Mouse (Mus musculus) monocyte, adult 5-6 weeks (primary cell): ENCODE data around the gene Nell1. TPM values are rescaled to one million over a fixed set of nuclear protein-coding genes. Genes with fewer than 3 reads are reported as not detected.

Source experiments
- total RNA-seq: library from RNA; stranded (forward); fragments of 200-1000, 200-491, 200-594 nt; gene quantifications from 3 replicates; pipeline ENCODE4 v1.2.3, GENCODE M21; 2017

The Nell1 gene
- total RNA-seq, 1 experiment from 2014 or later = not detected

Other genes starting within 250 kb of the Nell1 start
- 23.1 to 29.2 TPM (median 25.2 TPM) in 3 replicates for gene Htatip2, start 215.7 kb upstream of the Nell1 start, total RNA-seq
- gene Prmt3, start 196.5 kb upstream of the Nell1 start, total RNA-seq = 32.6 to 41.2 TPM (median 39.7 TPM) in 3 replicates
- gene Slc6a5, start 64.7 kb upstream of the Nell1 start, total RNA-seq = not detected in 3 replicates